Mouse (Mus musculus) heart, adult 2 months (tissue): ENCODE measurements around the gene Fam104a. TPM values are rescaled to one million over a fixed set of nuclear protein-coding genes. Genes with fewer than 3 reads are reported as not detected.
"Not testable (repeated sequence)": the region's sequence is repeated elsewhere in the genome, so short reads cannot be mapped to it uniquely, and the experiment has no call there.

Experiments used
- DNase-seq, 2 experiments: peaks; one replicate each; pipeline ENCODE4 v3.0.0; 2021
- H3K27ac ChIP-seq: fragments of 200-600 bp; 2 replicates; pipeline ENCODE4 v1.8.1; 2022
- H3K27me3 ChIP-seq: fragments of 200-500 bp; 2 replicates; pipeline ENCODE4 v1.6.1; 2012; ENCODE audit warnings: mild to moderate bottlenecking, low read length, inconsistent platforms, mixed read lengths; ENCODE audit not compliant: control insufficient read depth, insufficient read depth
- H3K36me3 ChIP-seq: fragments of 200-500 bp; 2 replicates; pipeline ENCODE4 v1.6.1; 2012; ENCODE audit warnings: low read length, inconsistent platforms; ENCODE audit not compliant: control insufficient read depth, insufficient read depth
- H3K4me1 ChIP-seq: fragments of 200-500 bp; 2 replicates; pipeline ENCODE4 v1.6.1; 2011; ENCODE audit warnings: low read length; ENCODE audit not compliant: control insufficient read depth, insufficient read depth
- H3K4me3 ChIP-seq: fragments of 200-600 bp; 2 replicates; pipeline ENCODE4 v1.8.1; 2022
- H3K79me2 ChIP-seq: fragments of 200-500 bp; replicated peaks from 2 replicates; pipeline ENCODE4 v1.6.1; 2012; ENCODE audit warnings: mild to moderate bottlenecking, inconsistent platforms, low read length, moderate library complexity, mixed read lengths; ENCODE audit not compliant: control insufficient read depth, insufficient read depth
- H3K9ac ChIP-seq: fragments of 200-500 bp; 2 replicates; pipeline ENCODE4 v1.6.1; 2012; ENCODE audit warnings: low read depth, mild to moderate bottlenecking, control low read depth, inconsistent platforms, low read length, mixed read lengths
- CTCF ChIP-seq: fragments of 200-600 bp; IDR thresholded peaks from 2 replicates; pipeline ENCODE4 v1.8.1; 2022; ENCODE audit warnings: antibody characterized with exemption, mild to moderate bottlenecking, moderate library complexity
- EP300 ChIP-seq: fragments of 200-500 bp; IDR thresholded peaks from 2 replicates; pipeline ENCODE4 v1.6.1; 2011; ENCODE audit warnings: low read depth, low read length, control low read depth; ENCODE audit not compliant: insufficient read depth
- POLR2A ChIP-seq: fragments of 200-500 bp; IDR thresholded peaks from 2 replicates; pipeline ENCODE4 v1.6.1; 2011; ENCODE audit warnings: mild to moderate bottlenecking, low read depth, low read length, control low read depth; ENCODE audit not compliant: insufficient read depth
- WGBS: fragments of 180-500 bp; shearing (Covaris S2); methylation state at CpG from one replicate; pipeline ENCODE4 v1.1.7; 2018; 5-methylcytosine and 5-hydroxymethylcytosine counted together
- intact Hi-C: fragments of 180-260 bp; cut with DNase I; formaldehyde crosslinking; loops from one replicate; pipeline ENCODE4 v1.15.1; 2025
- polyA plus RNA-seq: library from polyadenylated mRNA; depleted of rRNA; stranded (reverse); fragments of >200 nt; gene quantifications from 2 replicates; pipeline ENCODE4 v1.2.3, GENCODE M21; 2012
- total RNA-seq, 2 experiments: library from RNA; stranded (reverse); gene quantifications; 2 replicates each; pipeline ENCODE4 v1.2.3; 2021

The Fam104a gene
- total and polyA plus RNA-seq, 3 experiments: 12.4 to 16.4 (median 15.3) TPM

GRCm38 (mm10) chr11:113666648-113667047 lies 17.3 kb downstream of the Fam104a start:
- intact Hi-C loops: no loop called here
- no peak for TF ChIP-seq EP300
- no peak for TF ChIP-seq POLR2A
- no peak for TF ChIP-seq CTCF
- no peak overlapping the region for H3K9ac ChIP-seq
- H3K79me2 ChIP-seq: no peaks in the 10 kb centered on the region; the same call in 1 of the 2 replicates
- H3K27me3 ChIP-seq: no peaks in the 10 kb centered on the region
- H3K4me3 ChIP-seq: no peak overlapping the region
- no peaks in the 10 kb centered on the region; the same call in 1 of the 2 replicates for H3K36me3 ChIP-seq
- no peak overlapping the region for H3K27ac ChIP-seq
- peaks cover 5% of the 10 kb centered on the region; the same call in 1 of the 2 replicates for H3K4me1 ChIP-seq
- no peak for DNase-seq
- 49% methylated on average over 10 of the region's 10 CpGs for WGBS

- H3K4me3 ChIP-seq: no peak overlapping the region
- H3K4me1 ChIP-seq: peaks cover 5% of the 10 kb centered on the region; the same call in 1 of the 2 replicates
- 73% methylated on average over 6 of the region's 6 CpGs for WGBS
- no peak for DNase-seq
- intact Hi-C loops: no loop called here
- no peak overlapping the region for H3K9ac ChIP-seq
- H3K27me3 ChIP-seq: no peaks in the 10 kb centered on the region
- TF ChIP-seq CTCF: no peak
- TF ChIP-seq EP300: no peak
- TF ChIP-seq POLR2A: no peak
- H3K27ac ChIP-seq: no peak overlapping the region
- no peaks in the 10 kb centered on the region; the same call in 1 of the 2 replicates for H3K79me2 ChIP-seq
- no peaks in the 10 kb centered on the region; the same call in 1 of the 2 replicates for H3K36me3 ChIP-seq
Observed at GRCm38 (mm10) chr11:113666205-113666604, 17.8 kb downstream of the Fam104a start.

DNA sequence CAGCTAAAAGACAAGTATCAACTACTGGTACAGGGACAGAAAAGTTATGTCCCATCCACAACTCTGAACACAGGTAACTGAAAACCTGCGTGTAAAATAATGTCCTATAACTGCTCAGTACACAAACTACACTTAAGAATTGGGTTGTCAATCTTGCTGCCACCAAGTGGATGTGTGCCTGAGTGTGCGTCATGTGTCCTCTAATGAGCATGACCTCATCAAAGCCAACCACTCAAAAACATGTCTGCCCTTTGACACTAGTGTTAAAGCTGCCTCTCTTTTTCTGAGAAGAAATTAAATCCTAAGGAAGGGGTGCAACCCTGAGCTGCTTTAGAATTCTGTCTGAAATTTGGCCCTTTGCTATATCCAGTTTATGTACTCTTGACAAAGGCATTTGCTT lies 19.7 kb downstream of the Fam104a start:
- Histone ChIP-seq H3K79me2 (no peaks in the 10 kb centered on the region; the same call in 1 of the 2 replicates), H3K27ac (no peak overlapping the region), H3K4me3 (no peak overlapping the region), H3K36me3 (no peaks in the 10 kb centered on the region; the same call in 1 of the 2 replicates), H3K4me1 (peaks cover 5% of the 10 kb centered on the region; the same call in 1 of the 2 replicates), H3K9ac (no peak overlapping the region), H3K27me3 (no peaks in the 10 kb centered on the region)
- WGBS: 68% methylated on average over 2 of the region's 2 CpGs
- DNase-seq: no peak
- intact Hi-C loops: no loop called here
- TF ChIP-seq EP300 (no peak), POLR2A (no peak), CTCF (no peak)

DNA sequence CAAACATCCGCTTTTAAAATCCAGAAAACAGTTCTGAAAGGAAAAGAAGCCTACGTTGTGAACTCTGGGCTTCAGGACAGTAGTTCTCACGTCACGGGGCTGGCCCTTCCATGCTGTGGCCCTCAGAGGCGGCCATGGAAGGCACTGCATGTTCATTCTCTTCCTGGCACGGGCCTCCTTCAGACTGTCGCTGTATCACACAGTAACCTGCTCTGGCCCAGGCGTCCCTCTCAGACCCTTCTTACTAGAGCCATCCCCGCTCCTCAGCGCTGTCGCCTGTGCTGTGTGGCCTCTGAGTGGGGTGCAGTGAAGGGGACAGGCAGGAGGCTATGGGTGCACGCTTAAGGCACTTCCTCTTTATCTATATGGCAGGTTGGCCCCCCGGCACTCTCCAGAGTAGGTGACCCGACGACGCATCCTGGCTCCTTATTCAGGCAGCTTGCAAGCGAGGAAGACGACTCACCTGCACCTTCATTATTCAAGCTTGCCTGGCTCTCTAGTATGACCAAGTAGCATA lies 22.1 kb downstream of the Fam104a start:
- H3K27me3 ChIP-seq: no peaks in the 10 kb centered on the region
- intact Hi-C loops: no loop called here
- H3K36me3 ChIP-seq: no peaks in the 10 kb centered on the region; the same call in 1 of the 2 replicates
- no peak overlapping the region for H3K4me3 ChIP-seq
- TF ChIP-seq CTCF (no peak), POLR2A (no peak), EP300 (no peak)
- H3K9ac ChIP-seq: no peak overlapping the region
- H3K27ac ChIP-seq: no peak overlapping the region
- DNase-seq: no peak
- no peaks in the 10 kb centered on the region; the same call in 1 of the 2 replicates for H3K79me2 ChIP-seq
- WGBS: 89% methylated on average over 18 of the region's 18 CpGs
- H3K4me1 ChIP-seq: peaks cover 3% of the 10 kb centered on the region; the same call in 1 of the 2 replicates

DNA sequence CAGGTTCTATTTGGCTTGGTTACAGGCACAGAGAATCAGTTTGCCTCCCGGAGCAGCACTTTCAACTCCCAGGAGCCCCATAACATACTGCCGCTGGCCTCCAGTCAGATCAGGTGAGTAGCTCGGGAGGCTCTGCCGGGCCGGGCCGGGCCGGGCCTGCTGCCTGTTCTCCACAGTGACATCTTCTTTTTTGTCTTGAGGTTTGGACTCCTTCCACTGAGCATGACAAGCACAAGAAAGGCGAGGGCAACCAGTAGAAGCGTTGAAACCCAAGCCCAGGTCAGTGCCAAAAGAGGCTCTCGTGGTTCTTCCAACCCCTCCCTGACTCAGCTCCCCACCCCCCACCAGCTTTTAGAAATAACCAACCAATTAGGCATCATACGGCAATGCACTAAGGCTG lies 23.0 kb downstream of the Fam104a start:
- H3K27me3 ChIP-seq: no peaks in the 10 kb centered on the region
- TF ChIP-seq POLR2A (no peak), CTCF (no peak), EP300 (no peak)
- no peaks in the 10 kb centered on the region for H3K36me3 ChIP-seq
- intact Hi-C loops: no loop called here
- no peak overlapping the region for H3K4me3 ChIP-seq
- no peak overlapping the region for H3K27ac ChIP-seq
- no peak for DNase-seq
- H3K79me2 ChIP-seq: no peaks in the 10 kb centered on the region
- no peak overlapping the region for H3K9ac ChIP-seq
- no peaks in the 10 kb centered on the region for H3K4me1 ChIP-seq
- WGBS: 90% methylated on average over 11 of the region's 11 CpGs

- peak; percentile 36 for TF ChIP-seq CTCF
- H3K27me3 ChIP-seq, H3K79me2 ChIP-seq, H3K36me3 ChIP-seq, DNase-seq, H3K9ac ChIP-seq, H3K4me1 ChIP-seq, H3K4me3 ChIP-seq, intact Hi-C loops, H3K27ac ChIP-seq: not testable (repeated sequence)
- 89% methylated on average over 3 of the region's 3 CpGs for WGBS
Observed at GRCm38 (mm10) chr11:113660213-113660612, 23.7 kb downstream of the Fam104a start.

DNA sequence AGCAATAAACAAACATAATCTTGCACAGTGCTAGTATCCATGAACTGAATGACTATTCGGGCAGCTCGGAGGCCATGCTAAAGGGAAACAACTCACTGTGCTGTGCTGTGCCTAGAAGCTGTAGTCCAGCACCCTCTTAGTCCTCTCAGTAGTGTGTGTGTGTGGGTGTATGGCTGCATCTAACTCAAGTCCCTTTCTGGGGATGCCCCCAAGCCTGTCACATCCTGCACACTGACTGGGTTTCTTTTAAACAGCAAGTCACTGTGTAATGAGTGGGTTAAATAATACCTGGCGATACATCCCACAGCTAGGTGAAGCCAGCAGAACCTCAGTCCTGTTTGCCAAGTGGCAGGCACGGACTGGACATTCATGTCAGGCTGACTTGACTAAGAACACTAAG lies 25.2 kb downstream of the Fam104a start:
- Histone ChIP-seq H3K27ac (no peak overlapping the region), H3K4me3 (no peak overlapping the region), H3K9ac (no peak overlapping the region), H3K79me2 (no peaks in the 10 kb centered on the region), H3K4me1 (no peaks in the 10 kb centered on the region), H3K27me3 (no peaks in the 10 kb centered on the region), H3K36me3 (no peaks in the 10 kb centered on the region)
- 89% methylated on average over 4 of the region's 4 CpGs for WGBS
- intact Hi-C loops: no loop called here
- TF ChIP-seq POLR2A: no peak
- no peak for TF ChIP-seq CTCF
- no peak for TF ChIP-seq EP300
- DNase-seq: no peak
